Mouse (Mus musculus): ENCODE measurements around the gene Best1.
A peak's percentile ranks its signal among the peaks of the same experiment; 100 is the strongest.

Best1 gene

DNA sequence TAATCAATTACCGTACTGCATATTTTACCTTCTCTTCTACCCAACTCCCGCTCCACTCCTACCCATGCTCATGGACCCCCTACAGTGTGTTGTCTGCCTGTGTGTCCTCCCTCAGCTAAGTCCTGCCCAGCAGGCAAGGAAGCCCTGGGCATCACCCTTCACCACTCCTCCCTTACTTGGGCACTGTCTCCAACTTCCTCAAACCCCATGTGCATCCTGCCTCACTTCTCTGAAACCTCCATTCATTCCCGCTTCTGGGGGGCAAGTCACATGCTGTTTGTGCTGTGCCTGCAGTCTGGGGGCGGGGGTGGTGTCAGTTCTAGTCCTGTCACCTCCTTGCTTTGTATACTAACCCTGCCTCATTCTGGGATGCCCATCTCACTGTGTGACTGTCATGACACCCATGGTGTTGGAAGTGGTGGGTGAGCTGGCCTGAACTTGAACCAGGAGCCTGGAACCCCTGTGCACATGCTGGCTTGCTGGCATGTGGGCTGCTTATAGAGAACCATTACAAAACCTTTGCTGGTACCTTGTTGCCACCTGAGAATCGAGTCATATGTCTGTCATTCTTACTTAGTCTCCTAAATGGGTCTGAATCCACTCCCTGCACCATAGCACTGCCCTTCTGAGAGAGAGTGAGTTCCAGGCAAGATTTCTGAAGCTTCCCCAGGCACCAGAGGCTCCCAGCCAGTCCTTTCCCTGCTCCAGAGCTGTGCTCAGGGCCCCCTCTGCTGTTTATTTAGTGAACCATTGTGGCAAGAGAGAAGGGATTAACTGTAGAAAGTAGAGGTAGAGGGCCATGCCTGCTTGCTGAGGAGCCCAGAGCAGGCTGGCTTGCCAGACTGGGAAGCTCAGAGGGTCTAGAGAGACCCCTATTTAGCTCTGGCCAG, 21.2 kb upstream of the Best1 start:
- no peak for DNase-seq

DNA sequence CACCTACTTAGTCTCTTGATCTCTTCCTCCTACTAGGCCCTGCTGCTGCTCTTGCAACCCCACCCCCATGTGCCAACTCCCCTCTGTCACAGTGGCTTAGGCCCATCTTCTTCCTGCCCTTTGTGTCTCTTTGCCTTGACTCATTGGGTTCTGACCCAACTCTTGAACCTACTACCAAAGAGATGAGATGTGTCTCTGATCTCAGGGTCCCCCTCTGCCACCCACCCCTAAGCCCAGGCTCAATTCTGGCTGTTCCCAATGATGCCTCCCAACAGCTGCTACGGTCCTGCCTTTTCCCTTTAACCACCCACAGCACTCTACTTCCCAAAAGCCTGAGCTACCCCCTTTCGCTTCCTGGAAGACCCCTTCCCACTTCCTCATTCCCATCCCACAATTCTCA, 20.5 kb upstream of the Best1 start:
- no peak for DNase-seq

DNA sequence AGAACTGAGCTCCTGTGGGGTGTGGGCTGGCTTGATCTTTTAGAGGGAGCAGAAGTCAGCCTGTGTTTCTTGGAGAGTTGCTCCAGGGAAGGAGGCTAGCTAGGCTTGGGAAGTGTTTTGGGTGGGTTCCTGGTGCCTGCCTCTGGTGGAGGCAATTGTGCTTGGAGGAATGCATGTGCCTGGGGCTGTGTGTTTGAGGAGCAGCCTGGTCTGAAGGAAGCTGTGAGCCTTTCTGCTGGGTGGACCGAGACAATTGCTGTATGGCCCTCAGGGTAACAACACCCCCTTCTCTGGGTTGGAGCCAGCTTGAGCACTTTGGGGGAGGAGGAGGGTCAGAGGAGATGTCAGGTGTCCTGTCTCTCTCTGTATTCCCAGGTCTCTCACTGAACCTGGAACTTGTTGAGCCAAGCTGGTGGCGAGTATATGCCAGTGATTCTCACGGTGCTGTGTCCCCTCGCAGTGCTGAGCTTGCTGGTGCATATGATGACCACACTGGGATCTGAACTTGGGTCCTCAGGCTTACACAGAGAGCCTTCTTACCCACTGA, 17.9 kb upstream of the Best1 start:
- no peak for DNase-seq

DNA sequence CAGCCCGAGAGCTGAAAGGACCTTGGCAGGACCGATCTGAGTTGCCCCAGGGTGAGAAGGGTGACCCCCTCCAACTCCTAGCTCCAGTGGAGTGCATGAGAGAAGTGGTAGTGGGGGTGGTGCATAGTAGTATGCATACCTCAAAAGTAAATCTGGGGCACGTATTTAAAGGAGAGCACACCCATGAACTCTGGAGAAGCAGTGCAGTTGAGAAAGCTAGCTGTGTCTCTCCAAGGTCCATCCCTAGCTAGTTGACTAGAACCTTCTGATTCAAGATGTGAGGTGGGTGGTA, 17.0 kb upstream of the Best1 start:
- no peak for DNase-seq

DNA sequence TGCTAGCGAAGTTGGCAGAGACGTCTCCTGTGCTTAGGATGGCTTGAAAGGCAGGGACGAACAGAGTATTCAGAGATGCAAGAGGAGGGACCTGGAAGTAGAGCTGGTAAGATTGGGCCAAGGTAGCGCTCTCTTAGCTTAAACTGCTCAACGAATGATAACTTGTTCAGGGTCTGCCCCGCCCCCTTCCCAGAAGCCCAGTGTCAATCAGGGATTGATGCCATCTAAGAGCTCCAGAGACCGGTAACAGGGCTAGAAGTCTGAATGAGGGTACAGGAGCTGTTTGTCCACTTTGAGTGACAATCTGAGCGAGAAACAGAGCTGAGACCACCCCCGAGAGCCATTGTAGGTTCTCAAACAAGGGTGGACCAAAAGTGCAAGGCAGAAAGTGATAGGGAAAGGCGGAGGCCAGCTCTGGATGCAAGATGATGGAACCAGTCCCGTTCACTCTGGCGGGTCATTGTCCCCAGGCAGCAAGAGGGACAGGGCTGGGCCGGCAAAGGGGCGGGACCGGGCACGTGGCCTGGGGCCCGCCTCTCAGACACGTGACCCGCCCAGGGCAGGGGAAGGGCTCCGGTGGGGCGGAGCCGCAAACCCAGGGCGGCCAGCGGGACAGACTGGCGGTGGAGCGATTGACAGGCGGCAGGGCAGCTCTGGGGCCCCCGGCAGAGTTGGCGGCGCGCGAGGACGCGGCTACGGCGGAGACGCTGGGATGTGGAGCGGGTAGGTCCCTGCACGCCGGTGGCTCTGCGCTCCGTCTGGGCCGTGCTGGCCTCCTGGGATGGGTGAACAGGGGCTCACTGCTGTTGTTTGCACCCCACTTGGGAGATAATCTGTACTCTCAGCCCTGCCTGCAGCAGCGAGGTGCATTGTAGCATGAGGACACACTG, 16.4 kb upstream of the Best1 start:
- DNase-seq, result peak; percentile 72

DNA sequence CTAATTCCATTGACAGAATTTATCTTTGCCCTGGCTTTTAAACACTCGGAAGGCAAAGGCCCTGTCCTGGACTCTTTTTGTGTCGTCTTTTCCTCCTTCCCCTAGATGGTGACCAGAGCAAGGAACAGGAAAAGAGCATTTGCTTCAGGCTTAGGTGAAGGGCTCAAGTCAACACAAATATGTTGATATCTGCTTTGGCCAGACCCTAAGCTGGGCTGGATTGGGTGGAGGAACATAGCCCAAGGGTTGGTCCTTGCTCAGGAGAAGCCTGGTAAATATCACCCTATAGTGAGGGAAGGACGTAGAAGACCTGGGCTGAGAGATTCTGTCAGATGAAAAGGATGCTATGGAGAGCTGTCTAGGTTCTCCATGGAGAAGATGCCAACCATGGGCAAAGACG, 14.7 kb upstream of the Best1 start:
- DNase-seq, result no peak

DNA sequence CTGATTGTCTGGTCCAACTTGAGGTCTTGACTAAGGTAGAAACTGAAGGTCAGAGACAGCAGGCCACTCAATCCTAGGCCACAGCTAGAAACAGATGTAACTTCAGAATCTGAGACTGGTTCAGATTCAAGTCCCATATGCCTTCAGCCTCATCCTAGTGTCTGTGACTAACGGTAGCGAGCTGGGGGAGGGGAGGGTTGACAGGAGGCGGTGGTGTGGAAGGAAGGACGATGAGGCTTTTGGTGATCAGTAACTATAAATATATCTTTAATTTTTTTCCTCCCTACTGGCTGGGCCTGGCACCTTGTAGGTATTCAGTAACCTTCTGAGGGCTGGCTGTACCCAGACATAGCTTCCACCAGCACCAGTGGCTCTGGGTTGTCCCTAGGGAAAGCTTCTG, 14.0 kb upstream of the Best1 start:
- DNase-seq, result no peak

DNA sequence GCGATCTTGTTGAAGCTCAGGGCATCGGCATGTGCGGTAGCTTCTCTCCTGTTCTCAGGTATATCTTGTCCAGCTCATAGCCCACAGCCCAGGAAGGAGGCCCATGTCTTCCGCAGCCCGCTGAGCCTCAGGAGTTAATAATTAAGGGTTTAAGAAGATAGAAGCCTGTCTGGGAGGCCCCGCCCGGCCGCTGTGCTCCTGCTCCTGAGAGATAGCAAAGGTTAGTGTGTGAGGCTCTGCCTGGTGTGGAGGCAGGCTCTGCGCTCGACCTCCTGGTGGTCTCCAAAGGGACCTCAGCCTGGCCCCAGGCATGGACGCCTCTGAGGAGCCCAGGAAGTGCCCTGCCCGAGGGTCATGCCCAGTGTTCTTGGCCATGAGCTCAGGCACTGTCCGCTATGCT, 13.4 kb upstream of the Best1 start:
- no peak for DNase-seq

DNA sequence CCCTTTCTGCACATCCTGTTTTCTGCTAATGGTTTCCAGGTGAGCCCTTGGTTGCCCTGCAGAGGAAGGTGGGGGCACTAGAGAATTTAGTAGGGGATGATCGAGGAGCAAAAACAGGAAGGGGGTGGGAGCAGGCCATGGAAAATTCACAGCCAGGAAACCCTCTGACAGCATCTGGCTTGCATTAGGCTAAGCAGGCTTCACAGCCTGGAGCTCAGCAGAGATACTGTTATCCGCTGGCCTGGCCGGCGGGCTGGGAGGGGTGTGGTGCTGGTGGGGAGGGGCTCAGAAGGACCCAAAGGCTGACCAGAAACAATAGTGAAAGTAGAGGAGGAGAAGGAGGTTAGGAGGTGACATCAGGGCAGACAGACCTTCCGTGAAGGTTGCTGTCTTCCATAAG, 12.5 kb upstream of the Best1 start:
- DNase-seq, result no peak

DNA sequence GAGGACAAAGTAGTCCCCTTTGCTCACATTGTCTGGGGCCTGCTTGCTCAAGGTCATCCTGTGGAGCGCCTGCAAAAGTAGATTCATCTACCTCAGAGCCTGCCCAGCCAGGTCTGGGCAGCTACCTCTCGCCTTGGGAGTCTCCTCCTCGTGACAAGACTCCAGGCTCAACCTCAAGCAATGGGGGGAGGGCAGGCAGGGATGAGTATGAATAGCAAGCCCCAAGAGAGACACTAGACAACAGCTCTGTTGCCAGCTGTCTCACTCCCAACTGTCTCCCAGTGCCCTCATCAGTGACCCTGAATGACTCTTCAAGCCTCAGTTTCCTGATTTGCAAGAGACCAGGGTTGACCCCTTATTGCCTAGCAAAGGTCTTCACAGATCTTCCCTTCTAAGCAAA, 11.9 kb upstream of the Best1 start:
- DNase-seq, result no peak

DNA sequence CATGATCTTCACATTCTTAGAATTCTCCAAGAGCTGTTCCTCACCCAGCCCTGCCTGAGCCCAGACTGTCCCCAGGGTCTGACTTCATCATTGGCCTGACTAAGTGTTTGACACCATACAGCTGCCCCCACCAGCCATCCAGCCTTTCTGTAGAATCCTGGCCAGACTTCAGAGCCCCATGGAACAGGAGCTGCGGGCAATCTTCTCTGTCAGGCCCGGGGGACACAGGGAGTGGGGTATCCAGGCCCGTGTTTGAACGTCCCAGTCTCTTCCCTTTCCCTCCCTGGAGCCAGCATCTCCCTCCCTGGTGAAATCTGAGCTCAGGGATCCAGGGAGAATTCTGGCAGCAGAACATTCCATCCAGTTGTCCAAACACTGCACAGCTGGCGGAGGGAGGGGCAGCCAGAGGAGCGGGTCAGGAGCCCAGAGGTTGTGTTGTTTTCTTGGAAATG, 11.4 kb upstream of the Best1 start:
- no peak for DNase-seq

DNA sequence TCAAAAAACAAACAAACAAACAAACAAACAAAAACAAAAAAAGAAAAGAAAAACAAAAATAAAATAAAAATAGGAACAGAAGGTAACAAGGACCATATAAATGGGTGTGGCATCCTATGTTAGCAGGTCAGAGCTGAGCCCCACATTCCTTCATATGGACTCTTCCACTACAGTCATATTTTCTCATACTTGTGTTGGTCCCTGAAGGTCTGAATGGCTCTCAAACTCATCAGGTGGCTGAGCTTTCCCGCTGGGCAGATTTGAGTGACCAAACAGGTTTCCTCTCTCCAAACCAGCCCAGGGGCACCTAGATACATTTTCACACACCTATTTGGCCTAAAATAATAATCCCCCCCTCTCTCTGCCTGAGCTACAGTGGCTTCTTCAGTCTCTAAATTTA, 10.0 kb upstream of the Best1 start:
- no peak for DNase-seq

DNA sequence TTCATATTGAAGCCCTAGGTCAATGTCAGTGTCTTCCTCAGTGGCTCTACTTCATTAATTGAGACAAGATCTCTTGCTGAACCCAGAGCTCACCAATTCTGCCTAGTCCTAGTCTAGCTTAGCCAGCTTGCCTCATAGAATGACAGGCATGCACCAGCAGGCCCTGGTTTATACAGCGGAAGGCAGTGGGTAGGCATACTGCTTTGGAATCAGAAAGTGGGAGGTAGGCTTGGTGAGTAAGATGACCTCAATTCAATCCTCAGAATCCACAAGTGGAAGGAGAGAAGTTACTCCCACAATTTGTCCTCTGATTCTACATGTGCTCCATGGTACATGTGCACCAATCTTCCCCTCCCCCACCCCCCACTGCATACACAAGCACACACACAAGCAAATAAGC, 2.3 kb upstream of the Best1 start:
- DNase-seq, result no peak

DNA sequence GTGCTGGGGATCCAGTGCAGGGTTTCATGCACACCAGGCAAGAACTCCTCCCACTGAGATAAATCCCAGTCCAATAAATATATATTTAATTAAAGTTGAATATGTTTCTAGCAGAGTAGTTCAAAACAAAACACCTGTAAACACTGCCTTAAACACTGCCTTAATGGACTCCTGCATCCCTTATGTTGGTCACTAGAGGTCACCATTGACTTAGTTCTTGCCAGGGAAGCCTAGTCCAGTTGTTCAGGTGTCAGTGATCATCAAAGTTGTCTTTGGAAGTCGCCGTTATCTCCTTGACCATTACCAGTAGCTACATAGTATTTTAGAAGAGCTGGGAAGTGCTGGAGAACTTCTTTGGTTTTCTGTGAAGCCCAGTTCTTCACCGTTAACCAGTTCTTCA, 1.1 kb downstream of the Best1 start:
- no peak for DNase-seq

DNA sequence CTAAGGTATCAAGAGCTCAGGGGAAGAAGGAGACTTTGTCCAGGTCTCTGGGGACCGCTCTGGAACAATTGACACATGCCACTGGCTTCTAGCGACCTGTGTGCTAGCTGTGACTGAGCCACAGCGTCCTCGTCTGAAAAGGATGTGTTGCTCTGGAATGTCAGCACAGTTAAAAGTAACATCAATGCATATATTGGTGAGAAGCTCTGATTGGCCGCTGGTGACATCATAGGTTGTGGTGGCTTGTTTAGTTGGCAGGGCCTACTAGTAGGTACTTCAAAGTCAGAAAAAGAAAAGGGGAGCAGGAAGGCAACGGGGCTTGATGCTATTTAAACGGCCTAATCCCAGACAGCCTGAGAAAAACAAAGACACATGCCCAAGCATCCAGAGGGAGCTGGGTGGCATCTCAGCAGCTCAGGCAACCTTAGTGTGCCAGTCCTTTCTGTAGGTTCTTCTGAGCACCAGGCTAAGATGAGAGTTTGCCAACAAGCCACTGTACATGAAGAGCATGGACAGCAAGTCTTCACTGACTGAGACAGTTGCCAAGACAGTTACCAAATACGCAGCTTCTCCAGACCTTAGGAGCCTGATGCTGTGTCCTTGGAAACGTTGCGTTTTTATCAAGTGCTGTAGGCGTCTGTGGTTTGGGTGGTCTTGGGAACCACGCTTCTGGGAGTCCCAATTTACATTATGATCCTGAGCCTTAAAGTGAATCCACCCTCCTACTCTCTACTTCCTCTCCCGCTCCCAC, 2.5 kb downstream of the Best1 start:
- DNase-seq, result no peak

DNA sequence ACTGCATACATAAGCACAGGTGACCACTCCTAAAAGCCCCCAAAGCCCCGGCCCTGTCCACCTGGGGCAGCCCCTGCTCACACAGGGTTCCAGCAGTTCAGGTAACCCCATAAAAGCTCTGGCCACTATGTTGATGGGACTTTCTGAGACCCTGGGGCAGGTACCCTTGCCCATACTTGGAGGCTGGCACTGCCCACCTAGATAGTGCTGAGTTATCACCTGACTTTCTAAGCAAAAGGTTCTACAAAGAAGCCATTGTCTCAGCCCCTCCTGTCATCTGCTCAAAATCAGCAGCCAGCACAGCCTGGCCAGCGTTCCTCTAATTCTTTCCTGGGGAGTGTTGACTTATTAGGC, 3.4 kb downstream of the Best1 start:
- DNase-seq, result no peak

DNA sequence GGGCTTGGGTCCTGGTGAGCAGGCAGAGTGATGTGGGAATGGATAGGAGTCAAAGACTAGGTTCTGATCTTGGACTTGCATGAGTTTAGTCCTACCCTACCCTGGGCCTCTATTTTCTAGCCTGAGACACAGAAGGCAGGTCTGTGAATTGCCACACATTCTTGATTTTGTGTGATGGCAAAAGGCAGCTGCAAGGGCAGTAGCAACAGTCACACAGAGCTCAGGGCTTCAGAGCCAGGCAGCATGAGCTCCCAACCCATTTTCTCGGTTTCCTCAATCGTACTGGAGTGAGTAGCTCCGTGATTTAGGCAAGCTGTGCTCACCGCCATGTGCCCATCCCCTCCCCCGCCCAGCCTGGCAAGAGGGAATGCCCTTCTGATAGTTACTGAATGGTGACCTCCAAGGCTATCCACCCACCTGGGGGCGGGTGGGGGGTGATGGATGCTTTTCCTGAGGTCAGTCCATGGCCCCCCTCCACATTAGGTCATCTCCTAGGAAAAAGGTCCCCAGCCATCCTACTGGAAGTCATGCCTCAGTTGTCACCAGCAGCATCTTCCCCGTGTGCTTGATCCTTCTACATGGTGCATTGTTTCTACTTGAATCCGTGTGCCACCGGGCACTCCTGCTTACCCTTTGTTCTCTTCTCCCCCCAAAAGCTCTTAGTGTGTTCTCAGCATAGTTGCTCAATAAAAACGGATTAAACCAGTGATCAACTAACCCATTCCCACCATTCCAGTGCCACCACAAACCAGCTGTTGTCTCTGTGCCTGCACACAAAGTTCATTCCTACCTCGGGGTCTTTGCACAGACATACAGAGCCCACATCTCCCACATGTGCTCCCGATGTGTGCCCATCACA, 4.0 kb downstream of the Best1 start:
- DNase-seq, result no peak

DNA sequence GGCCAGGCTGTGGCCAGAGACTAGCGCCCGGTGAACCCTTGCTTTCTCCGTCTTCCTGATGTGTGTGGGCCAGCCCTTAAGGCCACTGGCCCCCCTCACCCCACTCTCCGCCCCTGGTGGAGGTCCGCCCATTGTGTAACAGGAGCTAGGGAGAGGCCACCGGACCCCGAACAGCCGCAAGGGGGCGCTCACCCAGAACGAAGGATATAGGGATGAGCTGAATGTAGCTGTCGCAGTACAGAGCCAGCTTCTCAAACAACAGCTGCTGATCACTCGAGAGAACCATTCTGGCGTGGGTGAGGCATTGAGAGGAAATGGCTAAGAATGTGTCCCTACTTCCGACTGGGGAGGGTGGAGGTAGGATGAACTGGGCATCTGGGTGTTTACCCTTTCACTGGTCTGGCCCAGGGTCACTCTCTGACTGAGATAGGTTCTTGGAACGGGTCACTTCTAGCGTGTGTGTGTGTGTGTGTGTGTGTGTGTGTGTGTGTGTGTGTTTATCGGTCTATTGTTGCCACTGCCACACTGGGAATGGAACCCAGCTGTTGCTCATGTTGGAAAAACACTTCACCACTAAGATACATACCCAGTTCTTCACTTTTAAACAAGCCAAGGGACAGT, 8.3 kb downstream of the Best1 start:
- DNase-seq, result peak; percentile 80

DNA sequence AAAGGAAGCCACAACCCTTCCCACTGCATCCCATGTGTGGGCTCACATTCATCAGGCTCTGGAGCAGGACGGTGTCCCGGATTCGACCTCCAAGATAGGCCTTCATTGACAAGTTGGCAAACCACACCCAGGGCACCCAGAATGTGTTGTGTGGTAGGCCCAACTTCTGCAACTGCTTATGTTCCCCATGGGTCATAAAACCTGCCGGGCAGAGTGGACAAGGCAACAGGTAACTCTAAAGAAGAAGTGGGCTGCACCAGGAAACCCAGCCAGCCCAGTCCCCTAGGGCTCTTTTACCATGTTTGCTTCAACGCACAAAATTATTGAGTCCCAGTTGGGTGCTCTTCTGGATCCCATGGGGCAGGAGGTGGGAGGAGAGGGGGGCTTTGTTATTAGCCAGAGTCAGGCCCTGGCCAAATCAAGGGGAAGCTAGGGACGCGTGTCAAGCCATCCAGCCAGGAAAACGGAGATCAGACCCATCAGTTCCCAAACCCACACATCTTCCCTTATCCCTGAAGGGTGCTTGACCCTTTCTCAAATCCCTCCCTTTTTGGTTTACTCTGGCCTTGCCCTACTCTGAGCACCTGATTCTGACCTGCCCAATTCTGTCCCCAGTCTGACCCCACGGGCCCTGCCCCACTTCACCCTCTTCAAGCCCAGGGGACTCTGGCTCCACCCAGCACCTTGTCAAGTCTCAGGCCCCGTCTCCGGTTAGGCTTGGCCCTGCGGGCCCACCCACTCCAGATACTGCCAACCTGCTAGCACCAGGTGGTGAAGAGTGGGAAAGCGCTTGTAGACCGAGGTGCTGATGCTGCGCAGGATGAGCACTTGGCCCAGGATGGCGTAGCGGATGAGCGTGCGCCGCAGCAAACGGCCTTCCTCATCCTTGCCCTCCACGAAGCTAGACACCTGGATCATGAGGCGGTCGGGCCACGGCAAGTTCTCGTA, 9.1 kb downstream of the Best1 start:
- DNase-seq, result no peak

DNA sequence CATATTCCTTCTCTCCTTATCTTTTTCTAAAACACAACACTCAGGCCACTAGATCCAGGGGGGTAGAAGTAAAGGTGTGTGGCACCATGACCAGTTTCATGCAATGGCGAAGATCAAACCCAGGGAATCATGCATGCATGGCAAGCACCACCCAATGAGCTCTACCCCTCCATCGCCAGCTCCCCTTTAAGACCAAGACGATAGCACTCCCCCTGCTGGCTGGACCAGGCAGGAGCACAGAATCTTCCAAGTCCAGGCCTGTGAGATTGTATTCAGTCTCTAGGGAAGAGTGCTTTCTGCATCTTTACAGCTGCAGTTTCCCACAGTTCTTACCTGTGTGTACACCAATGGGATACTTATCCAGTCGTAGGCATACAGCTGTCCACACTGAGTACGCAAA, 10.1 kb downstream of the Best1 start:
- DNase-seq, result peak; percentile 56

DNA sequence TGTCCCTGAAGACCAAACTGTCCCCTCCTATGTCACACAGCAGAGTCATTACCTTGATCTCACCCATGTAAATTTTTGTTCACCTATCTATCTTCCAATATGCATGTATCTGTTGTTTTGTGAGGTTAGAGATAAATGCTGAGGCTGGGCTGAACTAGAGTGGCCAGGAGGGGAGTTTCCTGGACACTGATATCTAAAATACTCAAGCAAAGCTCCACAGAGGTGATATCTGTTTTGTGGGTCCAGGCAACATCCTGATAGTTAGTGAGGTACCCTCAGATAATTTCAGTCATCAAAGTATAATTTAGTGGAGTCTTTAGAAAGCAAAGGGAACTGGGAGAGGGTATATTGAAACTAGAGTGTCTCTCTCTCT, 11.6 kb downstream of the Best1 start:
- no peak for DNase-seq

Measured in cerebellum, adult 11 months (tissue).